Mouse (Mus musculus): Measurements from ENCODE around the gene Sik2.

Gene Sik2

DNA sequence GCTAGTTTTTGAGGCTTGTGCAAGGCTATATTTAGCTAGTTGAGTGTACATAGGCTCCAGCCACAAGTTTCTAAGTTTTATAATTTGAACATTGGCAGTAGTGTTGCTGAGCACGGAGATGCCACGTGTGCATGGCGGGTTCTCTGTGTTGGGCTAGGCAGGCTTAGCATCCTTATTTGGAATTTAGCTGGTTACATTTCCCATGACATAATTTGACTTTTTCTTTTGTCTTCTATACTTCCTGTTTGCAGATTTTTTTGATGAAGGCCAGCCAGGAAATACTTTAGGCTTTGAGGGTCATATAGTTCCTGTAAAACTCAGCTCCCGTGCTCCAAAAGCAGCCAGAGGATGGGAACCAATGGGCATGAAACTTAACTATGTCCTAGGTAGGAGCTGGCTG lies 145.0 kb downstream of the Sik2 start:
- DNase-seq = no peak

- peak; percentile 79 to 85 for DNase-seq
Observed at GRCm38 (mm10) chr9:50861119-50861839, 147.6 kb downstream of the Sik2 start.

DNA sequence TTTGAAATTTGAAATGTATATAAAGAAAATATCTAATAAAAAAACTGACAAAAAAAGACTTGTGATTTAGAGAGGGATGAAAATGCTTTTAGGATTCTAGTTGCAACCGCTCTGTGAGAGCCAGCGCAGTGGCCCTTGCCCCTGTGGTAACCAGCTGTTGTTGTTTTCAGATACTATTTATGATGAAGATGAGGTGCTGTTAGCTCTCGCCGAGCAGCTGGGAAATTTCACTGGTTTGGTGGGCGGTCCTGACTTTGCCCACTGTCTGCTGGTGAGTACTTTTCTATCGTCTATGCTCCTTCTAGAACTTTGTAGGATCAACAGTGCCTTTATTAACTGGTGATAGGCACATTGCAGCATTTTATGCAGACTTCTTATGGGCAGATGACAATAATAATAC lies 150.2 kb downstream of the Sik2 start:
- DNase-seq = no peak

GRCm38 (mm10) chr9:50857082-50857641 lies 151.7 kb downstream of the Sik2 start:
- DNase-seq = peak in 1 of 2 experiments; percentile 75

- peak; percentile 96 for DNase-seq
Observed at GRCm38 (mm10) chr9:50856341-50857081, 152.4 kb downstream of the Sik2 start.

DNA sequence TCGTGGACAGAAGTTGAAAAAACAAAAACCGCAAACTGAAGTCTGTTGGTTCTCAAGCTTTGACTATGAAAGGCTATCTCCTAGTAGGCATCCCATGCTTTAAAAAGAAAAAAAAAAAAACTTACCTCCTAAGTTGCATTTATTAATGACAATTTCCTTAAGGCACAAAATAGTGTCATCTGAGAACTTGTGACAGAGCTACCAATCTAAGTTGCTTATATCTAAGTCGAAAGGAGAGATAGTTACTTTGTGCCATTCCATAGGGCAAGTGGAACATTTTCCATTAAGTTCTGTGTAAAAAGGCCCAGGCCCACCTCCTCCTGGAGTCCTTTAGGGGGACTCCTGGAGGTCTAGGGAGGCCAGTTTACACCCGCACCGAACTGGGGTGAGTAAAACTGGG lies 153.1 kb downstream of the Sik2 start:
- DNase-seq = no peak

GRCm38 (mm10) chr9:50855133-50855766 lies 153.6 kb downstream of the Sik2 start:
- DNase-seq = no peak

DNA sequence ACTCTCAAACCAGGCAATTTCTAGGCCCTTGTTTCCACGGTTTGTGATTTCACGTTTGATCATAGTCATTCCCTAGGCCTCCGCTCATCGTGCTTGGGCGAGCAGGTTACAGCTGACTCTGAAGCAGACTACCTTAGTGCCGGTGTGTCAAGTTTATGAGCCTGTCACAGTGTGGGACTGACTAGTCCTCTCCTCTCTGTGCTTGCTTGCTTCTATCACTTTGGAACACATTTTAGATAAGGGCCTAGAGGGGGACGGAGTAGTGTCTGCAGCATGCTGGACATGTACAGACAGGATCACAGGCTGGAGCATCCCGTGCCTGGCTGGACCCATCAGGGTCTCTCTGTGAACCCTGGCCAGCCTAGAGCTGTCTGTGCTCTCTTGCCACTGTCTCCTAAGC lies 154.5 kb downstream of the Sik2 start:
- no peak for DNase-seq

DNA sequence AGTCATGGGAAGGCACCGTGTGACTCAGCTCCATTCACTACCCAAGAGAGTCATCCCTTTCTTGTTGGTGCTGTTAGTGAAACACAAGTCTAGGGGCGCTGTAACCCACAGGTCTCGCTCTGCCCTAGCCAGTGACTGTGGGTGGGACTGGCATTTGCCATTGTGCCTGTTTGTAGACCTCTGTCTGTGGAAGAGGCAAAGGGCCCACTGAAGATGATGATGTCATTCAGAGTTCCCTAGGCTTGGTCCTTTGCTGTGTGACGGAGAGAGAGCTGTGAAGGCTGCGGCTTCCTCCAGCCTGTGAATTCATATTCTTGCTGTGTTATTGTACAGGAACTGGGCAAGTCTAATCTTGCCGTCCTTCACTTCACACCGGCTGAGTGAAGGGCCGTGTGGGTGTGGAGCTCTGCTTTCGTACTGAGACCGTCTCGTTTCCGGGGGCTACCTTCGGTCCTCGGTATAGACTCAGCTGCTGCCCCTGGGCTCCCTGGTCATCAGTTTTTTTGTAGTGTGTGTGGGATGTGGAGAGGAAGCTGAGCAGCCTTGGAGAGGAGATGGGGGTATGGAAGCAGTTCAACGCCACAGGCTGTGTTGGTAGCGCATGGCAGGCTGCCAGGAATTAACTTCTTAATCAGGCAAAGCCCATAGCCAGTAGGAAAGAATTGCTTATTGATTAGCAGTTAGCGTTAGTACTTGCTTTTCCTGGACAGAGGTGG lies 156.1 kb downstream of the Sik2 start:
- DNase-seq = peak in 1 of 2 experiments; percentile 55

- DNase-seq = no peak
Observed at GRCm38 (mm10) chr9:50850713-50851112, 158.2 kb downstream of the Sik2 start.

DNA sequence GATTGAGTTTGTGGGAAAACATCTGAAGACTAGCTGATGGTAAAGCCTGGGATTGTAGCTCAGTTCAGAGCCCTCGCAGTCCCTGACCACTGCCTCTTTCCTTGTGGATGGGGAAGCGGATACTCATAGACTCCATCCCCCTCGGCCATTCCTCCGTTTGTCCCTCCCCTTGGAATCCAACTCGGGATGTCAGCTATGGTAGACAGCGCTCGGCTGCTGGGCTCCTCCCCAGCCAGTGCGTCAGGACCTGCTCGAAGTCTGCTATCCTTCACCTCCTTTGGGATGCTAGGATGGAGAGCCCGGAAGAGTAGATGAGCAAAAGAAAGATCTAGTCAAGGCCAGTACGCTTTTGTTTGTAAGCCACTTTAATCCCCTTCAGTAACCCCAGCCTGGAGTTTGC lies 158.6 kb downstream of the Sik2 start:
- no peak for DNase-seq

DNA sequence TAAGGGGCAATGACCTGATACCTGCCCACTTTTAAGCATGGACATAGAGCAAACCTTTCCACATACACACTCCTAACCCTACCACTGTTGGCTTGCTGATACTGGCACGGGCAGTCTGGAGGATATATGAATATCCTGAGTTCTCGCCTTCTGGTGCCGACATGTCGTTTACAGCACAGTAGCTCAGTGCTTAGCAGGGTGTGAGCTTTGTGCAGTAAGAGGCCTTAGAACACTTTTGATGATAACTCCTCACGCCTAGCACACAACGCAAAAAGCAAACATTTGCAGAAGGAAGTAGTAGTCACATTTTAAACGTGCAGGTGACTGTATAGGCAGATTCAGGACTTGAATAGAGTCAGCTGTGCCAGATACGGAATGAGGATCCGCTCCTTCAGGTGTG lies 159.1 kb downstream of the Sik2 start:
- DNase-seq = no peak

DNA sequence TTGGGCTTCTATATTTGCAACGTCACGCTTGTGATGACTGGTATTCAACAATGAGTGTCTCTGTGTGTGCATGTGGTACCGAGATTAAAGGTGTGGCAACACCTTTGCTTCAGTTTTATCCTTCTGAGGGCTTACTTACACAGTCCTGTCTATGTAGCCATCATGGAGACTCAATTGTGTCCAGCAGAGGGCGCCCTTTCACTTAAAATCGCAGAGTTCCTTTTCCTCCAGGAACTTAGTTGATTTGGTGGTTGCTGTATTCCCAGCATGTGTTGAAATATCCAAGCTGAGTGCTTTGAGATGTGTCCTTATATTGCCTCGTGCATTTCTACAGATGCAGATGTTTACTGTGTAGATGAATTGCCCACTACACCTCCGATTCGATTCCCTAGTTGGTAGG lies 159.6 kb downstream of the Sik2 start:
- DNase-seq = peak; percentile 93 to 95

DNA sequence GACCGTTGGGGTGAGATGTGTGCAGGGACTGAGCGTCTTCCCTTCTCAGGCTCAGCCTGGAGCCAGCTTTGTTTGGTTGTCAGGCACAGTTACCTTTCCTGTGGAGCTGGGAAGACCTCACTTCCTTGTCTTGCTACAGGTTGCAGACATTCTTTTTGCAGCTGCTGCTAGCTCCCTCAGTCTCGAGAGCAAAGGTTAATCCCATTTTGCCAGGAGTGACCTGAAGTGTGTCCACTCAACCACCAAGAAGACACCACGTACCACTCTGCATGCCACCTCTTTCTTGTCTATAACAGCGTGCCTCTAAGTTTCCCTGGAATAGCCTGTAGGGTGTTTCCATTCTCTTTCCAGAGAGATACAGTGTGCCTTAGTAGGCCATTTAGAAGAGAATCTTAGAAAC lies 160.1 kb downstream of the Sik2 start:
- no peak for DNase-seq

DNA sequence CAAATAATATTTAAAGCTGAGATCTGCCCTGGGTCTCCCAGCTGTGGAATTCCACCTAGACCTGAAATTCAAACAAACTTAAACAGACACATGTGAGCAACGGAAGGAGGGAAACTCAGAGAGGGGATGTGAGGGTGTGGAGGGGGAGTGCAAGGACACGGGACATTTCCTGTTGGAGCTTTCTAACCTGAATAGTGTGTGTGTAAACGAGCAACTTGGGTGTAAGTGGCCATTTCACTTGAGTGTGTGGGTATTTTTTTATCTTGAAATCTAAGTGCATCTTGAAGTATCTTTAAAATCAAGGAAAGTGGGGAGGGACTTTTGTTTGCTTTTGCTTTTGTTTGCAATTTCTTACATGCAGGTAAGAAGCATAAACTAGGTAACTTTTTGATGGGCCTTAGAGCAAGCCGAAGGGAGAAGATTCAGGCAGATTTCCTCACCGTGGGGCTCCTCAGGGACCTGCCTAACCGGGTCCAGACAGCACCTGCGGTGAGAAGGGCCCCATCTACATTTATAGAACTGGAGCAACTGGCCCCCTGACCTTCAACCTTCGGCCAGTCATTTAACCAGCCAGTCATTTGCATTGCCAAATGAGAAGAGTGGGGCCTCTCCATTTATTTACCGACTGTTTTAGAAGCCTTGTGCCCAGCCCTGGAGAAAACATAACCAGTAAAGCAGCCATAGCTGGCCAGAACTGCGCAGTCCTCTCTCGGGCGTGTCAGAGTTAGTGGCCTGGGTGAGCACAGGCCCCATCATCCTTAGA lies 161.1 kb downstream of the Sik2 start:
- no peak for DNase-seq

DNA sequence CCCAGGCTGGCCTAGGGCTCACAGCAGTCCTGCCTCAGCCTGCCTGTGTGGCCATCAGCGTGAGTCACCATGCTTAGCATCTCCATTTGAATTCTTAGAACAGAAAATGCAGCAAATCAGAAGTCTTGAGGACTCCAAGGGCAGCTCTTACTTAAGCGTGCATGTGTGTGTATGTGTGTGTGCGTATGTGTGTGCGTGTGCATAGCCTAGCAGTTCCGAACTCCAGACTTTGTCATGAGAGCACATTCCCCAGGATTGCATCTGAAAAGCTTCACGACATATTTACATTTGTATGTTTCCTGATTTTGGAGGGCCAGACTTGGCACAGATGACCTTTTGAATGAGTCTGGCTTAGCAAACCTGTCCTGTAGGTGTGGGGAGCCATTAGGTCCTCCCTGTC lies 161.7 kb downstream of the Sik2 start:
- DNase-seq = no peak

DNA sequence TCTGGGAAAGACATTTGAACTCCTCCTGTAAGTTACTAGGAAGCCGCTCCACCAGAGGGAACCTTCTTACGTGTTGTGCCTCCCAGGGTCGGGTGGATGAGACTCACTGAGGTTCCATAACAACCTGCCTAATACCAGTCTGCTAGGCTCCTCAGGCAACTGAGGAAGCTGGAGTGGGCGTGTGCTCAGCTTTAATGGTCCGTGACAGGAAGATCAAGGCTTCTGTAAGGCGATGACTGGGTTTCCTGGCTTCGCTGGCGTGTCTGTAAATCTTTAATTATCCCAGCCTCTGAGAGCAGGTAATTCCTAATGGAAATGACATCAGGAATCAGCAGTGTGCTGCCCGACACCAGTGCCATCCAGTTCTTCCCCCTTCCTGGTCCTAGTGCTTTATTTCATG lies 163.3 kb downstream of the Sik2 start:
- no peak for DNase-seq

DNA sequence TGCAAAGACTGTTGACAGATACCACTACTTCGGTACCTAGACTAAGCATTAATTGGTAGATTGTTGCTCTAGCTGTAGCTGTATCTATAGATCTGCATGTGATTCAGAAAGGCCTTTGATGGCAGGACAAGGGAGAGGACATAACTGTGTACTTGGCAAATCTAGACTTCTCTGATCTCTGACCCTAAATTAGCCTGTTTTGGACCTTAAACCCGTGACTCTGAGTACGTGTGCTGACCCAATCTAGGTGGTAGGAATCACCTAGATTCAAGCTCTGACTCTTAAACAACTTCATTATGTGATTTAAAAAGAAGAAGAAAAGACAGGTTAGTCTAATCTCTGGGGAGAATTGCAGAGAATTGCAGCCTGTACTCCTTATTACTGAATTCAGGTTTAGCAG lies 163.8 kb downstream of the Sik2 start, which contains the start of gene Ppp2r1b:
TSS of gene Ppp2r1b (plus strand) at position 221 of the 400 bp plus-strand sequence.
- DNase-seq = no peak
